Mouse (Mus musculus): ENCODE measurements around the gene Wbp1. TPM values are rescaled to one million over a fixed set of nuclear protein-coding genes. Genes with fewer than 3 reads are reported as not detected.
A peak's percentile ranks its signal among the peaks of the same experiment; 100 is the strongest.
"Not testable (repeated sequence)": the region's sequence is repeated elsewhere in the genome, so short reads cannot be mapped to it uniquely, and the experiment has no call there.

The Wbp1 gene
- polyA plus RNA-seq, 1 experiment from 2014 or later, result 57.4 TPM

DNA sequence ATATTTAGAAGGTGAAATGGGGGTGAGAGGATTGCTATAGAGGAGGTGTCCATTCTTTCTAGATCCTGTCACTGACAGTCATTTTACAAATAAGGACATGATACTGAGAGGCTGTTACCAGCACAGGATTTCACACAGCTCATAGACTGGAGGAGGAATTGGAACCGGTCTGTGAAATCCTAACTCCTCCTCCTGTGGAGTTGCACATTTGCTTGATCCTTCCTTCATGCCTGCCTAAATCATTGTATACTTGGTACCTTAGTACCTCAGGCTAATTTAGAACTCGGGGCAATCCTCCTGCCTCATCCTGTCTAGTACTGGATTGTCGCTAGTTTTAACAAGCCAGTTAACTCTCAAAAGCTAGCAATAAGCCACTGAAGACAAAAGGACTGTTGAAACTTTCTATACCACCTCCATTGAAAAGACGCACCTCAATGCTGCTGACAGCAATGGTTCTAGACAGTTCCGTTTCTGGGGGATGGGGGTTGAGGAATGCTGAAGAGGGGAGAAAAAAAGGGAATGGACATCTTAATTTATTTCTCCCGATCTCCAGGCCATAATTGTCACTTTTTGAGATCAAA lies 43.8 kb upstream of the Wbp1 start:
- peak overlapping the region; percentile 70 for H3K4me2 ChIP-seq (replicated peaks; ENCODE audit: low read depth)
- 3% methylated on average over 6 of the region's 6 CpGs for WGBS
- no peak for DNase-seq (ENCODE audit: low spot score)
- peak overlapping the region; percentile 45; the same call in 1 of the 2 replicates for H3K9ac ChIP-seq (ENCODE audit: low read length)
- peak; percentile 9; the same call in 1 of the 2 replicates for ATAC-seq (ENCODE audit: low FRiP score, low TSS enrichment)
- no peaks in the 10 kb centered on the region for H3K36me3 ChIP-seq (ENCODE audit: control insufficient read depth, insufficient read depth, low read length)
- peaks cover 12% of the 10 kb centered on the region; the same call in 1 of the 2 replicates for H3K27me3 ChIP-seq (ENCODE audit: control insufficient read depth, insufficient read depth, low read length)
- peaks cover 5% of the 10 kb centered on the region for H3K4me1 ChIP-seq (replicated peaks; ENCODE audit: control insufficient read depth, insufficient read depth)
- H3K4me3 ChIP-seq (ENCODE audit: low read depth, low read length), result peak overlapping the region; percentile 94
- peak overlapping the region; percentile 81 for H3K27ac ChIP-seq (replicated peaks)
- no peaks in the 10 kb centered on the region for H3K9me3 ChIP-seq (ENCODE audit: control insufficient read depth, low read length)
- TF ChIP-seq EP300 (optimal IDR thresholded peaks at IDR 0.05), result no peak
- TF ChIP-seq CTCF (IDR thresholded peaks at IDR 0.05; ENCODE audit: low read depth), result no peak

- peak overlapping the region; percentile 77 for H3K4me2 ChIP-seq (replicated peaks; ENCODE audit: low read depth)
- no peak overlapping the region for H3K27ac ChIP-seq (replicated peaks)
- peak; percentile 71 for DNase-seq (ENCODE audit: low spot score)
- H3K4me3 ChIP-seq (ENCODE audit: low read depth, low read length), result peak overlapping the region; percentile 50
- peaks cover 5% of the 10 kb centered on the region for H3K4me1 ChIP-seq (replicated peaks; ENCODE audit: control insufficient read depth, insufficient read depth)
- H3K36me3 ChIP-seq (ENCODE audit: control insufficient read depth, insufficient read depth, low read length), result no peaks in the 10 kb centered on the region
- ATAC-seq (ENCODE audit: low FRiP score, low TSS enrichment), result peak; percentile 31; the same call in 1 of the 2 replicates
- H3K27me3 ChIP-seq (ENCODE audit: control insufficient read depth, insufficient read depth, low read length), result peaks cover 12% of the 10 kb centered on the region; the same call in 1 of the 2 replicates
- no peaks in the 10 kb centered on the region for H3K9me3 ChIP-seq (ENCODE audit: control insufficient read depth, low read length)
- under 1% methylated on average over 8 of the region's 8 CpGs for WGBS
- TF ChIP-seq EP300 (optimal IDR thresholded peaks at IDR 0.05) (no peak), CTCF (IDR thresholded peaks at IDR 0.05; ENCODE audit: low read depth) (peak; percentile 84)
- peak overlapping the region; percentile 60 for H3K9ac ChIP-seq (ENCODE audit: low read length)
Measured at GRCm38 (mm10) chr6:83162701-83163100, 41.3 kb upstream of the Wbp1 start.

GRCm38 (mm10) chr6:83161921-83162641 lies 40.7 kb upstream of the Wbp1 start:
- Histone ChIP-seq H3K36me3 (ENCODE audit: control insufficient read depth, insufficient read depth, low read length) (no peaks in the 10 kb centered on the region), H3K27me3 (ENCODE audit: control insufficient read depth, insufficient read depth, low read length) (peaks cover 12% of the 10 kb centered on the region; the same call in 1 of the 2 replicates), H3K4me3 (ENCODE audit: low read depth, low read length) (peak overlapping the region; percentile 50), H3K9ac (ENCODE audit: low read length) (peak overlapping the region; percentile 60), H3K4me1 (replicated peaks; ENCODE audit: control insufficient read depth, insufficient read depth) (peaks cover 5% of the 10 kb centered on the region), H3K4me2 (replicated peaks; ENCODE audit: low read depth) (peak overlapping the region; percentile 77), H3K9me3 (ENCODE audit: control insufficient read depth, low read length) (no peaks in the 10 kb centered on the region), H3K27ac (replicated peaks) (no peak overlapping the region)
- ATAC-seq (ENCODE audit: low FRiP score, low TSS enrichment), result peak; percentile 6; the same call in 1 of the 2 replicates
- under 1% methylated on average over 49 of the region's 49 CpGs for WGBS
- TF ChIP-seq EP300 (optimal IDR thresholded peaks at IDR 0.05) (no peak), CTCF (IDR thresholded peaks at IDR 0.05; ENCODE audit: low read depth) (no peak)
- DNase-seq (ENCODE audit: low spot score), result peak; percentile 62

- DNase-seq (ENCODE audit: low spot score) (no peak), ATAC-seq (ENCODE audit: low FRiP score, low TSS enrichment) (no peak)
- Histone ChIP-seq H3K4me3 (ENCODE audit: low read depth, low read length) (peak overlapping the region; percentile 50), H3K36me3 (ENCODE audit: control insufficient read depth, insufficient read depth, low read length) (no peaks in the 10 kb centered on the region), H3K27ac (replicated peaks) (no peak overlapping the region), H3K9ac (ENCODE audit: low read length) (peak overlapping the region; percentile 60; the same call in 1 of the 2 replicates), H3K4me1 (replicated peaks; ENCODE audit: control insufficient read depth, insufficient read depth) (peaks cover 5% of the 10 kb centered on the region), H3K9me3 (ENCODE audit: control insufficient read depth, low read length) (no peaks in the 10 kb centered on the region), H3K27me3 (ENCODE audit: control insufficient read depth, insufficient read depth, low read length) (peaks cover 12% of the 10 kb centered on the region; the same call in 1 of the 2 replicates), H3K4me2 (replicated peaks; ENCODE audit: low read depth) (peak overlapping the region; percentile 77)
- WGBS, result 21% methylated on average over 19 of the region's 19 CpGs
- TF ChIP-seq EP300 (optimal IDR thresholded peaks at IDR 0.05), result no peak
- TF ChIP-seq CTCF (IDR thresholded peaks at IDR 0.05; ENCODE audit: low read depth), result no peak
Measured at GRCm38 (mm10) chr6:83161442-83161841, 40.1 kb upstream of the Wbp1 start.

DNA sequence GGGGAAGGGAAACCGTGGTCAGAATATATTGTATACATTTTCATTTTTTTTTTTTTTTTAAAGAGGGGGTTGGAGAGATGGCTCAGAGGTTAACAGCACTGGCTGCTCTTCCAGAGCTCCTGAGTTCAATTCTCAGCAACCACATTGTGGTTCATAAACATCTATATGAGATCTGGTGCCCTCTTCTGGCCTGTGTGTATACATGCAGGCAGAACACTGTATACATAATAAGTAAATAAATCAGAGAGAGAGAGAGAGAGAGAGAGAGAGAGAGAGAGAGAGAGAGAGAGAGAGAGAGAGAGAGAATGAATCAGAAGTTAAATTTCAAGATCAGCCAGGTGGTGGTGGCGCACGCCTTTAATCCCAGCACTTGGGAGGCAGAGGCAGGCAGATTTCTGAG lies 38.1 kb upstream of the Wbp1 start:
- not testable (repeated sequence) for H3K9ac ChIP-seq (ENCODE audit: low read length); H3K9me3 ChIP-seq (ENCODE audit: control insufficient read depth, low read length); H3K4me1 ChIP-seq (replicated peaks; ENCODE audit: control insufficient read depth, insufficient read depth); H3K36me3 ChIP-seq (ENCODE audit: control insufficient read depth, insufficient read depth, low read length); H3K4me3 ChIP-seq (ENCODE audit: low read depth, low read length); H3K4me2 ChIP-seq (replicated peaks; ENCODE audit: low read depth); H3K27ac ChIP-seq (replicated peaks)
- 0 out of 2 replicates have a peak, but pooled peaks have one; percentile 13 for ATAC-seq (ENCODE audit: low FRiP score, low TSS enrichment)
- peaks cover 12% of the 10 kb centered on the region; the same call in 1 of the 2 replicates for H3K27me3 ChIP-seq (ENCODE audit: control insufficient read depth, insufficient read depth, low read length)
- peak; percentile 54 for DNase-seq (ENCODE audit: low spot score)
- WGBS, result 19% methylated on average over 3 of the region's 3 CpGs
- TF ChIP-seq CTCF (IDR thresholded peaks at IDR 0.05; ENCODE audit: low read depth), result peak; percentile 79
